In the genomic region with DNA sequence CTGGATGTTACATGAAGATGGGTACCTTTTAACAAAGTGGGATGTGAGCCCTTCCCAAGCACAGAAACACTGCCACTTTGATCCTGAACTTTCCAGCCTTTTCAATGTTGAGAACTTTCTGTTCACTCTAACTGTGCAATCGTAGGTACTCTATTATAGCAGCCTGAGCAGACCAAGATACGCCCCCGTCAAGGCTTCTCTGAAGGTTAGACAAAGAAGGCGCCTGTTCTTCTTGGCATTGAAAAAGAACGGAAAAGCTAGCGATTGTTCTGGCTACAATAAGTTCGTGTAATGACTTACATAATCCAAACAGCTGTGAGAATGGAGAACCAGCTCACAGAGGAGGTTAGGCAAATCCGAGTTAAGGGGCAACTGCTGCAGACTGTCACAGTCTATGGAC, we compare ENCODE assay signal across 22 mouse cellular contexts.
DNase-seq lines count a peak whose midpoint lies in the region; ATAC-seq and TF ChIP-seq lines count a peak whose summit lies in the region.
"Had no signal": no experiment of that assay in that cellular context is flagged by ENCODE, and none has a peak within 500 bp of the region (broad histone marks: within the 10 kb centered on the region; RNA-seq: fewer than 3 reads in every experiment).

No protein-coding gene starts in this region.

- no peaks in the 10 kb centered on the region for H3K4me1 ChIP-seq in kidney, embryonic 14.5 days (ENCODE audit: control insufficient read depth, insufficient read depth, low read length)
- H3K4me1 ChIP-seq: embryonic facial prominence, embryonic 15.5 days; heart, embryonic 10.5 days; hindbrain, embryonic 12.5 days had no signal

- H3K4me3 ChIP-seq in kidney, embryonic 14.5 days (ENCODE audit: low read length), result no peak overlapping the region
- H3K4me3 ChIP-seq: embryonic facial prominence, embryonic 15.5 days; erythroblast, embryonic 14.5 days; heart, embryonic 10.5 days; hindbrain, embryonic 12.5 days had no signal

- no peak for TF ChIP-seq POLR2A in brain, embryonic 14.5 days (IDR thresholded peaks at IDR 0.05; ENCODE audit: borderline replicate concordance, extremely low read depth, insufficient read depth, insufficient read length, poor library complexity, severe bottlenecking)

- no peak for TF ChIP-seq CTCF in brain, embryonic 14.5 days (IDR thresholded peaks at IDR 0.05; ENCODE audit: borderline replicate concordance, extremely low read depth, insufficient read depth, insufficient read length)

- ATAC-seq in frontal cortex, adult (ENCODE audit: low TSS enrichment), result peak; percentile 65; the same call in 1 of the 2 replicates
- ATAC-seq in kidney, embryonic 14.5 days (ENCODE audit: low FRiP score, low TSS enrichment), result no peak
- ATAC-seq: hindbrain, embryonic 16.5 days had no signal

- no peak for DNase-seq in frontal cortex, postnatal 14 days (ENCODE audit: low spot score in 2 of 2)
- DNase-seq in right cerebral cortex, adult 18-20 months, result peak; percentile 21
- no peak for DNase-seq in right cerebral cortex, postnatal 36 days (ENCODE audit: low spot score in 2 of 2)
- peak; percentile 27 for DNase-seq in brain, embryonic 14.5 days (ENCODE audit: low read depth)
- peak; percentile 44 for DNase-seq in telencephalon, adult 2 months (ENCODE audit: low read depth, low spot score)
- DNase-seq in thymus, postnatal 25 days, result no peak
- DNase-seq: adrenal gland, adult 8-10 months; adrenal gland, postnatal 36 days; cerebellum, adult 18-20 months; cerebellum, adult 9-11 months; cerebellum, postnatal 36 days; gastrocnemius, postnatal 10 days; heart, adult 18-20 months; heart, postnatal 10 days; heart, postnatal 4 days had no signal

- H3K27me3 ChIP-seq in kidney, embryonic 14.5 days (ENCODE audit: control insufficient read depth, insufficient read depth, low read length), result no peaks in the 10 kb centered on the region
- H3K27me3 ChIP-seq: embryonic facial prominence, embryonic 15.5 days; hindbrain, embryonic 12.5 days had no signal

- no peaks in the 10 kb centered on the region for H3K9me3 ChIP-seq in kidney, embryonic 14.5 days (ENCODE audit: control insufficient read depth, low read length)
- H3K9me3 ChIP-seq: embryonic facial prominence, embryonic 15.5 days; heart, embryonic 10.5 days; hindbrain, embryonic 12.5 days had no signal

- 90% methylated on average over 8 of the region's 8 CpGs for WGBS in kidney, embryonic 14.5 days

- no peak overlapping the region for H3K4me2 ChIP-seq in kidney, embryonic 14.5 days (replicated peaks; ENCODE audit: low read depth, low read length)
- H3K4me2 ChIP-seq: embryonic facial prominence, embryonic 15.5 days; hindbrain, embryonic 12.5 days had no signal

- no peak overlapping the region for H3K27ac ChIP-seq in kidney, embryonic 14.5 days (ENCODE audit: low read depth, low read length)
- H3K27ac ChIP-seq: embryonic facial prominence, embryonic 15.5 days; heart, embryonic 10.5 days; hindbrain, embryonic 12.5 days had no signal

- H3K36me3 ChIP-seq in kidney, embryonic 14.5 days (ENCODE audit: control insufficient read depth, insufficient read depth, low read length), result no peaks in the 10 kb centered on the region
- H3K36me3 ChIP-seq: embryonic facial prominence, embryonic 15.5 days; heart, embryonic 10.5 days; hindbrain, embryonic 12.5 days had no signal

- H3K9ac ChIP-seq in kidney, embryonic 14.5 days (ENCODE audit: low read depth, low read length), result no peak overlapping the region
- H3K9ac ChIP-seq: embryonic facial prominence, embryonic 15.5 days; hindbrain, embryonic 12.5 days had no signal

Comparison
In these comparisons a context has a peak if more than half of its experiments do, and no peak if none do; other contexts are left out.
1. DNase-seq: peak in right cerebral cortex, adult 18-20 months (single experiment), brain, embryonic 14.5 days (single experiment) and telencephalon, adult 2 months (single experiment); none in frontal cortex, postnatal 14 days (0 of 2), right cerebral cortex, postnatal 36 days (0 of 2) and thymus, postnatal 25 days (single experiment).